Mouse (Mus musculus): ENCODE data around the gene Aplp2. TPM values are rescaled to one million over a fixed set of nuclear protein-coding genes. Genes with fewer than 3 reads are reported as not detected.
"Not testable (repeated sequence)": the region's sequence is repeated elsewhere in the genome, so short reads cannot be mapped to it uniquely, and the experiment has no call there.

Gene Aplp2
- polyA plus RNA-seq, 1 experiment from 2014 or later, result 327 TPM

- 35% methylated on average over 8 of the region's 8 CpGs for WGBS
- H3K27ac ChIP-seq, result peak overlapping the region; percentile 79
- peak overlapping the region; percentile 24 for H3K4me2 ChIP-seq
These were observed 35.1 kb downstream of the Aplp2 start for GRCm38 (mm10) chr9:31176379-31177130.

GRCm38 (mm10) chr9:31175978-31176377 lies 35.6 kb downstream of the Aplp2 start:
- Histone ChIP-seq H3K4me1 (replicated peaks) (peaks cover 46% of the 10 kb centered on the region), H3K27ac (peak overlapping the region; percentile 79), H3K9ac (no peak overlapping the region), H3K27me3 (no peaks in the 10 kb centered on the region), H3K9me3 (replicated peaks) (no peaks in the 10 kb centered on the region), H3K4me3 (no peak overlapping the region), H3K36me3 (0 out of 2 replicates have a peak, but pooled peaks cover under 1% of the 10 kb centered on the region), H3K4me2 (no peak overlapping the region)
- WGBS, result 48% methylated on average over 3 of the region's 3 CpGs
- no peak for ATAC-seq (replicated peaks; ENCODE audit: insufficient number of reproducible peaks, insufficient read depth, low FRiP score, low read depth)

More at GRCm38 (mm10) chr9:31176379-31177130, 35.1 kb downstream of the Aplp2 start:
- H3K9me3 ChIP-seq (replicated peaks), result no peaks in the 10 kb centered on the region
- H3K36me3 ChIP-seq, result no peaks in the 10 kb centered on the region
- H3K9ac ChIP-seq, result no peak overlapping the region
- no peaks in the 10 kb centered on the region for H3K27me3 ChIP-seq
- H3K4me1 ChIP-seq (replicated peaks), result peaks cover 52% of the 10 kb centered on the region
- no peak overlapping the region for H3K4me3 ChIP-seq
- peak; percentile 94 for ATAC-seq (replicated peaks; ENCODE audit: insufficient number of reproducible peaks, insufficient read depth, low FRiP score, low read depth)

- H3K9me3 ChIP-seq (replicated peaks), result no peaks in the 10 kb centered on the region
- H3K27ac ChIP-seq, result peak overlapping the region; percentile 79
- H3K4me2 ChIP-seq, result no peak overlapping the region
- H3K4me3 ChIP-seq, result no peak overlapping the region
- no peaks in the 10 kb centered on the region for H3K27me3 ChIP-seq
- 49% methylated on average over 6 of the region's 6 CpGs for WGBS
- 0 out of 2 replicates have a peak, but pooled peaks cover 3% of the 10 kb centered on the region for H3K36me3 ChIP-seq
- H3K4me1 ChIP-seq (replicated peaks), result peaks cover 47% of the 10 kb centered on the region
- H3K9ac ChIP-seq, result no peak overlapping the region
- ATAC-seq (replicated peaks; ENCODE audit: insufficient number of reproducible peaks, insufficient read depth, low FRiP score, low read depth), result 0 out of 2 replicates have a peak, but pooled peaks have one; percentile 28
These were observed 36.3 kb downstream of the Aplp2 start for GRCm38 (mm10) chr9:31175346-31175745.

- no peak for ATAC-seq (replicated peaks; ENCODE audit: insufficient number of reproducible peaks, insufficient read depth, low FRiP score, low read depth)
- Histone ChIP-seq H3K4me1 (replicated peaks) (peaks cover 24% of the 10 kb centered on the region), H3K4me3 (no peak overlapping the region), H3K27ac (no peak overlapping the region), H3K36me3 (peaks cover 32% of the 10 kb centered on the region), H3K27me3 (no peaks in the 10 kb centered on the region), H3K9ac (no peak overlapping the region), H3K9me3 (replicated peaks) (no peaks in the 10 kb centered on the region), H3K4me2 (no peak overlapping the region)
- WGBS, result 63% methylated on average over 22 of the region's 22 CpGs
These were observed 43.1 kb downstream of the Aplp2 start for GRCm38 (mm10) chr9:31168356-31169093.

- WGBS, result 90% methylated on average over 13 of the region's 13 CpGs
- no peak for ATAC-seq (replicated peaks; ENCODE audit: insufficient number of reproducible peaks, insufficient read depth, low FRiP score, low read depth)
- peaks cover 42% of the 10 kb centered on the region for H3K36me3 ChIP-seq
- H3K4me2 ChIP-seq, result no peak overlapping the region
- H3K9me3 ChIP-seq (replicated peaks), result no peaks in the 10 kb centered on the region
- no peaks in the 10 kb centered on the region for H3K27me3 ChIP-seq
- H3K27ac ChIP-seq, result no peak overlapping the region
- H3K9ac ChIP-seq, result no peak overlapping the region
- peaks cover 24% of the 10 kb centered on the region for H3K4me1 ChIP-seq (replicated peaks)
- H3K4me3 ChIP-seq, result no peak overlapping the region
These were observed 44.3 kb downstream of the Aplp2 start for GRCm38 (mm10) chr9:31167305-31167704.

- not testable (repeated sequence) for H3K9me3 ChIP-seq (replicated peaks); H3K27ac ChIP-seq; H3K27me3 ChIP-seq; H3K4me3 ChIP-seq; H3K9ac ChIP-seq; H3K4me2 ChIP-seq; ATAC-seq (replicated peaks; ENCODE audit: insufficient number of reproducible peaks, insufficient read depth, low FRiP score, low read depth)
- H3K36me3 ChIP-seq, result peaks cover 55% of the 10 kb centered on the region
- WGBS, result 80% methylated on average over 3 of the region's 3 CpGs
- H3K4me1 ChIP-seq (replicated peaks), result peaks cover 24% of the 10 kb centered on the region
These were observed 46.1 kb downstream of the Aplp2 start for GRCm38 (mm10) chr9:31165505-31165904.

GRCm38 (mm10) chr9:31163327-31163726 lies 48.3 kb downstream of the Aplp2 start:
- ATAC-seq (replicated peaks; ENCODE audit: insufficient number of reproducible peaks, insufficient read depth, low FRiP score, low read depth), result no peak
- Histone ChIP-seq H3K27ac (no peak overlapping the region), H3K9me3 (replicated peaks) (no peaks in the 10 kb centered on the region), H3K4me2 (no peak overlapping the region), H3K36me3 (peaks cover 66% of the 10 kb centered on the region), H3K4me3 (no peak overlapping the region), H3K27me3 (no peaks in the 10 kb centered on the region), H3K4me1 (replicated peaks) (peaks cover 11% of the 10 kb centered on the region; the same call in 1 of the 2 replicates), H3K9ac (no peak overlapping the region)
- 83% methylated on average over 1 of the region's 1 CpGs for whole genome bisulfite sequencing

GRCm38 (mm10) chr9:31162911-31163310 lies 48.7 kb downstream of the Aplp2 start:
- Histone ChIP-seq H3K27ac (no peak overlapping the region), H3K4me3 (no peak overlapping the region), H3K9ac (no peak overlapping the region), H3K4me2 (no peak overlapping the region), H3K36me3 (peaks cover 66% of the 10 kb centered on the region), H3K27me3 (no peaks in the 10 kb centered on the region), H3K4me1 (replicated peaks) (peaks cover 8% of the 10 kb centered on the region; the same call in 1 of the 2 replicates), H3K9me3 (replicated peaks) (no peaks in the 10 kb centered on the region)
- 56% methylated on average over 1 of the region's 1 CpGs for WGBS
- ATAC-seq (replicated peaks; ENCODE audit: insufficient number of reproducible peaks, insufficient read depth, low FRiP score, low read depth), result no peak

- H3K4me3 ChIP-seq, result no peak overlapping the region
- no peaks in the 10 kb centered on the region for H3K27me3 ChIP-seq
- peaks cover 75% of the 10 kb centered on the region for H3K36me3 ChIP-seq
- H3K9me3 ChIP-seq (replicated peaks), result no peaks in the 10 kb centered on the region
- no peak overlapping the region for H3K4me2 ChIP-seq
- peaks cover 11% of the 10 kb centered on the region; the same call in 1 of the 2 replicates for H3K4me1 ChIP-seq (replicated peaks)
- H3K27ac ChIP-seq, result no peak overlapping the region
- ATAC-seq (replicated peaks; ENCODE audit: insufficient number of reproducible peaks, insufficient read depth, low FRiP score, low read depth), result no peak
- 86% methylated on average over 4 of the region's 4 CpGs for WGBS
- H3K9ac ChIP-seq, result no peak overlapping the region
These were observed 51.7 kb downstream of the Aplp2 start for GRCm38 (mm10) chr9:31159910-31160309.

- ATAC-seq (replicated peaks; ENCODE audit: insufficient number of reproducible peaks, insufficient read depth, low FRiP score, low read depth), result 0 out of 2 replicates have a peak, but pooled peaks have one; percentile 31
- H3K9ac ChIP-seq, result no peak overlapping the region
- H3K4me2 ChIP-seq, result no peak overlapping the region
- no peak overlapping the region for H3K4me3 ChIP-seq
- H3K9me3 ChIP-seq (replicated peaks), result no peaks in the 10 kb centered on the region
- H3K27me3 ChIP-seq, result no peaks in the 10 kb centered on the region
- WGBS, result 62% methylated on average over 8 of the region's 8 CpGs
- no peak overlapping the region for H3K27ac ChIP-seq
- H3K4me1 ChIP-seq (replicated peaks), result peaks cover 14% of the 10 kb centered on the region; the same call in 1 of the 2 replicates
- peaks cover 75% of the 10 kb centered on the region for H3K36me3 ChIP-seq
These were observed 55.0 kb downstream of the Aplp2 start for GRCm38 (mm10) chr9:31156594-31156993.

- Histone ChIP-seq H3K36me3 (peaks cover 56% of the 10 kb centered on the region), H3K4me2 (no peak overlapping the region), H3K9me3 (replicated peaks) (no peaks in the 10 kb centered on the region), H3K4me1 (replicated peaks) (peaks cover 3% of the 10 kb centered on the region; the same call in 1 of the 2 replicates), H3K4me3 (no peak overlapping the region), H3K27me3 (no peaks in the 10 kb centered on the region), H3K27ac (no peak overlapping the region), H3K9ac (no peak overlapping the region)
- WGBS, result 72% methylated on average over 2 of the region's 2 CpGs
- ATAC-seq (replicated peaks; ENCODE audit: insufficient number of reproducible peaks, insufficient read depth, low FRiP score, low read depth), result no peak
These were observed 60.6 kb downstream of the Aplp2 start for GRCm38 (mm10) chr9:31151050-31151449.

All from heart, embryonic 15.5 days (tissue).